Mouse (Mus musculus): ENCODE results near the gene Taf12. TPM values are rescaled to one million over a fixed set of nuclear protein-coding genes. Genes with fewer than 3 reads are reported as not detected.

Gene Taf12
- polyA plus RNA-seq (2021; fragmentation: Nextera tagmentation) = 21.8 and 30.4 TPM in 2 replicates
- long read RNA-seq, experiment 1, transcript Taf12-201 (6 exons, 3,787 nt) = major isoform, 44 of 49 reads
- long read RNA-seq, experiment 1, partial matches to known transcripts = 1 of 49 reads
- long read RNA-seq, experiment 1, other reads (novel, unspliced or antisense) = 4 of 49 reads
- long read RNA-seq, experiment 2, transcript Taf12-201 (6 exons, 3,787 nt) = major isoform, 98 of 112 reads
- long read RNA-seq, experiment 2, partial matches to known transcripts = 0 of 112 reads
- long read RNA-seq, experiment 2, other reads (novel, unspliced or antisense) = 13 of 112 reads

DNA sequence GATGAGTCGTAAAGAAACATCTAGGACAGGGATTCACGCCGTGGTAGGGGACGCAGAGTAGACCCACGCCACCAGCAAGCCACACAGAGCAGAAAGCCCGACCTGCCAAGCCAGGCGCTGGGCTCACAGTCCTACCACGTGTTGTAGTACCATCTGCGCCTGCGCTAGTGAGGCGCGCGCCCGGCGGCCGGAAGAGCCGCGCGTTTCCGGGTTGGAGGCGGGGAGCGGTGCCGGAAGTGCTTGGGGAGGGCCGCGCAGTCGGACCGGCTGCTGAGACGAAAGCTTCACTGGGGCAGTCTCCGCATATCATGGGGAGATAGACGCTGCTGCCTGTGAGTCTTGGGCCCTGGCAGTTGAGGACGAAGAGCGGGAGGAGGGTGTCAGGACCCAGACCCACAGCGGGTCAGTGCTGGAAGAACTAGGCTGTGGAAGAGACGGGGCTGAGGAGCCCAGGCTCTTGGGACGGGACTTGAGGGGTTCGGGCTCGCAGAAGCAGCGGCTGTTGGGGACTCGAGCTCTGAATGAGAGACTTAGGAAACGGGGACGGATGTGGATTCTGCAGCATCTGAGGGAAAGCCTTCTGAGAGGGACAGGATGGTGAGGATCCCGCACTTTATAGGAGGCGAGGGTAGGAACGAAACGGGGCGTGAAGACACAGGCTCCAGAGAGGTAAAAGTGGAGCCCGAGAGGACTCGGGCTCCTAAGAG lies at the start of gene Taf12:
Gene Taf12 (plus strand): TSS at position 220 of the 707 bp plus-strand sequence.

DNA sequence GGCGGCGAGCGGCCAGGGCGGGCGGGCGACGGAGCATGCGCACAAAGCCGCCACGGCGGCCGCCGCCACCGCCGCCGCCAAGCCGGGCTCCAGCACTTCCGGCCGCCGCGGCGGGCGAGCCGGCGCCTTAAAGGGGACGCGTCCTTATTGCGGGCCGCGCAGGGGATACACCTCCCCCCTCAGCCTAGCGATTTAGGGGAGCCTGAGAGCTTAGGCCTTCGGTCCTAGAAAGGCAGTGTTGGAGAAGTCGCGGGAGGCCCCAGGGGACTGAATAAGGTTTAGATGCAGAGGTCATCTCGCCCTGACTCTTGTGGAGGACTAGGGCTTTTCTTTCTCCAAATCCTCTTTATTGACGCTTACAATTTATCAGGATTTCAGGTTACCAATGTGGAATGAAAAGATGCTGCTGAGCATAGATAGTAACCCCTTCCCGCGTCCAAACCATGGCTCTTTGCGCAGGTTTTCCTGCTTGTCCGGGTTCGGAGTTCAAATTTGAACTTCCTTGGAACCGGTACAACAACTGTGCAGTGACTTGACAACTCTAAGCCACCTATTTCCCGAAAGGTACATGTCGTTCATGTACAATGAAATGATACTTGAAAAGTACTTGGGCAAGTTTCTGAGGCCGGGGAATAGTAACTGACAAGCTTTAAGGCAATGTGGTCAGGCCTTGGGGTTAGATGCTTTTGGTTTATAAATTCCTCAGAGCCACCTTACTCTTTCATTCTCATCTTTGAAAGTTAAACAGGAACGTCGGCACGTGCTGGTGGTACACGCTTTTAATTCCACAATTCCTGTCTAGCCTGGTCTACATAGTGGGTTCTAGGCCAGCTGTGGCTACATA lies 12.4 kb upstream of the Taf12 start, which contains the start of gene Gmeb1:
Gene Gmeb1 (minus strand): TSS at position 89 of the 844 bp plus-strand sequence.

DNA sequence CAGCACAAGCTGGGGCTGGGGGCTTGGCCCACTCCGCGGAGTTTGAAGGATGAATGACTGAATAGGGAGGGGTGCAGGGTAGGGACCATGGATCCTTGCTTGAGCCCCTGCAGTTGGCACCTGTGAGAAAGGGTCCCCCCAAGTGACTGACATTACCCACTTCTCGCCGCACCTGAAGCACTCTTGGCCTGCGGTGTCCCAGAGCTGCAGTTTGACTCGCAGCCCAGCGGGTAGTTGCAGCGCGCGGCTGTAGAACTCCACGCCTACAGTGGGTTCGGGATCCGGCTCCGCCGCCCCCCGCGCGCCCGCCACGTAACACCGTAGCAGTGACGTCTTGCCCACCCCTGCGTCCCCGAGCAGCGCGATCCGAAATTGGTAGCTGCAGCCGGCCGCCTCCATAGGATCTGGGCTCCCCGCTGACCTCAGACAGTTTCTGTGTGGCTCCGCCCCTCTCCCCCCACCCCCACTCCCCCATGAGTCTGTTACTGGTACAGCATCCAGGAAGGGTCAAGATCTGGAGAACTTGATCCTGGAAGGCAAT lies 28.8 kb downstream of the Taf12 start, which contains the start of gene Rab42:
Gene Rab42 (minus strand): TSS at position 447 of the 541 bp plus-strand sequence.

DNA sequence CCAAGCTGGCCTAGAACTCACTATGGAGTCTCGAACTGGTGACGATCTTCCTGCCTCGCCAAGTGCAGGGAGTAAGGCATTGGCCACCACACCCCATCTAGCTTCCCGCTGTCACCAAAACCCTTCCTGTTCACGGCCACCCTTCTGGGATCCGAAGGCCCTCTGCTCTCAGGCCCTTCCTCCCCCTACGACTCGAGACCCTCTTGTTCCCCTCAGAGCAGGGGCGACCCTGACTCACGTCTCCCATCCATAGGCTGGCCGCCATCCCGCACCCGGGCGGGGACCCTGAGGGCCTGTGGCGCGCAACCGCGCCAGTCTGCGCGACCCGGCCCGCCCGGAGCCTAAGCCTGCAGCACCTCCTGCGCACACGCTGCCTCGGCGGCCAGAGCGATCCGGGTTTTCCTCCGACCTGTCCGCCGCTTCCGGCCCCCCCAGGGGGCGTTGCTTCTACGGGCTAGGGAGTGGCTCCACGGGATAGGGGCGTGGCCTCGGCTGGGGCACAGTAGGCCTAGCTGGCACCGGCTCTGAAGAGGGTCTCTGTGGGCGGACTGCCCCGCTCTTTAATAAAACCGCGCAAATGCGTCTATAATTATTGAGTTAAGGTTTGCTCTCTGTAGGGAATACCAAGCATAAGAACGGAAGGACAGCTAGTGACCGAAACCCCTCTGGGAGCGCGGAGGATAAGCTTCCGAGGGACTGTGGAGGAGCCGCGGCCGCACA lies 55.1 kb downstream of the Taf12 start, which contains the start of gene Trnau1ap:
Gene Trnau1ap (minus strand): TSS at position 424 of the 720 bp plus-strand sequence.

Other genes with a start within 250 kb of the Taf12 start
- 0.06 and 0.08 TPM in 2 replicates for gene Gm10300, start 199.7 kb upstream of the Taf12 start, polyA plus RNA-seq (2021; fragmentation: Nextera tagmentation)
- 3.9 TPM in 2 replicates for gene Epb41, start 199.1 kb upstream of the Taf12 start, polyA plus RNA-seq (2021; fragmentation: Nextera tagmentation)
- 0.59 and 0.63 TPM in 2 replicates for gene Oprd1, start 129.9 kb upstream of the Taf12 start, polyA plus RNA-seq (2021; fragmentation: Nextera tagmentation)
- gene Ythdf2, start 62.1 kb upstream of the Taf12 start, polyA plus RNA-seq (2021; fragmentation: Nextera tagmentation) = 51.0 and 52.0 TPM in 2 replicates
- gene Gmeb1, start 12.8 kb upstream of the Taf12 start, polyA plus RNA-seq (2021; fragmentation: Nextera tagmentation) = 11.1 and 14.6 TPM in 2 replicates
- gene Rab42, start 29.0 kb downstream of the Taf12 start, polyA plus RNA-seq (2021; fragmentation: Nextera tagmentation) = 6.3 and 7.0 TPM in 2 replicates
- gene Trnau1ap, start 55.2 kb downstream of the Taf12 start, polyA plus RNA-seq (2021; fragmentation: Nextera tagmentation) = 52.5 and 52.7 TPM in 2 replicates
- 5.5 TPM in 2 replicates for gene Rcc1, start 79.2 kb downstream of the Taf12 start, polyA plus RNA-seq (2021; fragmentation: Nextera tagmentation)
- 1.4 and 1.6 TPM in 2 replicates for gene Phactr4, start 148.1 kb downstream of the Taf12 start, polyA plus RNA-seq (2021; fragmentation: Nextera tagmentation)
- gene Med18, start 189.5 kb downstream of the Taf12 start, polyA plus RNA-seq (2021; fragmentation: Nextera tagmentation) = 4.4 and 5.3 TPM in 2 replicates
- 8.4 and 8.5 TPM in 2 replicates for gene Sesn2, start 236.1 kb downstream of the Taf12 start, polyA plus RNA-seq (2021; fragmentation: Nextera tagmentation)

Measured in layer of hippocampus, adult 6 months (tissue).